Mouse (Mus musculus) brain, embryonic 18.5 days (tissue): Measurements from ENCODE around the gene Eps15.
"Not testable (repeated sequence)": the region's sequence is repeated elsewhere in the genome, so short reads cannot be mapped to it uniquely, and the experiment has no call there.

Experiments used
- DNase-seq: peaks from one replicate; pipeline ENCODE4 v3.0.0-alpha.2; 2012; ENCODE audit warnings: low read depth, low spot score

Gene Eps15

DNA sequence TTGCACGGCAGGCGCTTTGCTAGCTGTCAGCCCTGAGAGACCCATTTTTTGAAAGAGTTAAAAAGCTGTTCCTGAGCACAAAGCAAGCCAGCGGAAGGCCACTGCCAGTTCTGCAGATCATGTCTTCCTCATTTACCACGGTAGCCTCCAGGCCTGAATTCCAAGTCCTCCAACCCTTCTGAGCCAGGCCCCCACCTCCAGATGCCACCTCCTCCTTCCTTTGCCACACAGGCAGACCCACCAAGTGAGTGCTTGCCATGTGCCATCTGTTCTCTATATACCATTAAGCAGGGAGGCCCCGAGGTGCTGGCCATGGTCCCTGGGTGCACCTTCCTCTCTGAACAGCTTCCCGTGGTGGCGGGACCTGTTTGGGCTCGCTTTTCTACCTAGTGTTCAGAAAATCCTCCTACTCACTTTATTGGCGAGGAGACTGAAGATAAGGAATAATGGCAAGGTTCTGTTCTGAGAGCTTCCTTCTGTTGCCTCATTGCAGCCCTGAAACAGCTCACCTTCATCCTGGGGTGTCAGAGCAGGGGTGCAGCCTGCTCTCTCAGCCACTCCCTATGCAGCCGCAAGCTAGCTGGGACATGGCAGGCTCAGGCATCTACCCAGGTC is 120.4 kb downstream of the Eps15 start:
- no peak for DNase-seq

DNA sequence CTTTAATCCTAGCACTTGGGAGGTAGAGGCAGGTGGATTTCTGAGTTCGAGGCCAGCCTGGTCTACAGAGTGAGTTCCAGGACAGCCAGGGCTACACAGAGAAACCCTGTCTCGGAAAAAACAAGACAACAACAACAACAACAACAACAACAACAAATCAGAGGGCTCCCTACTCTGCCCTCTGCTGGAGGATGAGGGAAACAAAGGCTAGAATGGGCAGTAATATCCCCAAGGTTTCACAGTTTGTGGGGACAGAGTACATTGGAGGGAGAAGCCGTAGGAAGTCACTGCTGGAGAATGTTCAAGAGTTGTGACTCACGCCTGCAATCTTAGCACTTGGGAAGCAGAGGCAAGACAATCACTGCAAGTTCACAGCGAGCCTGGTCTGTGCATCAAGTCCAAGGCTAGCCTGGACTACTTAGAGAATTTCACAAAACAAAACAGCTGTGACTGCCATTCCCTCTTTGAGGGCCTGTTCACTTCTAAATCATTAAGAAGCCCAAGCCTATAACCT is 121.2 kb downstream of the Eps15 start:
- no peak for DNase-seq

DNA sequence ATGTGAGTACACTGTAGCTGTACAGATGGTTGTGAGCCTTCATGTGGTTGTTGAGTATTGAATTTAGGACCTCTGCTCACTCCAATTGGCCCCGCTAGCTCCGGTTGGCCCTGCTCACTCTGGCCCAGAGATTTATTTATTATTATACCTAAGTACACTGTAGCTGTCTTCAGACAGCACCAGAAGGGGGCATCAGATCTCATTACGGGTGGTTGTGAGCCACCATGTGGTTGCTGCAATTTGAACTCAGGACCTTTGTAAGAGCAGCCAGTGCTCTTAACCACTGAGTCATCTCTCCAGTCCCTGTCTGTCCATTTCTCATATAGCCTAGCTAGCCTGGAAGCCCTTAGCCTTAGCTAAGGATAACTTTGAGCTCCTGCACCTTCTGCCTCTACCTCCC is 124.8 kb downstream of the Eps15 start:
- not testable (repeated sequence) for DNase-seq

DNA sequence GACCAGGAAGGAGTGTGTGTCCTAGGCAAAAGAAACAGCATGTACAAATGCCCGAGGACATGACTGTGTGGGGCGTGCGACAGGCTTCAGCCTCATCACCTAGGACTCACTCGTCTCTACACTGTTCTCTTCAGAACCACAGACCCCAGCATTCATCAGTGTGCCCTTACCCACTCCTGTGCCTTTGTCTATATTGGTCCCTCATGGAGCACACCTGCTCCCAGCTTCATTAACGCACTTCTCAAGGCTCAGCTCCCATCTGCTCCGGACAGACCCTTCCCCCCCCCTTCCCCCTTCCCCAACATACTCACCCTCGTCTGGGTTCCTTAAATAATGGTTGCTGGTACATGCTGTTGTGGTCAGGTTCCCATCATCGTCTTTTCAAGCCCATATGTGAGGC is 125.3 kb downstream of the Eps15 start:
- DNase-seq = no peak

DNA sequence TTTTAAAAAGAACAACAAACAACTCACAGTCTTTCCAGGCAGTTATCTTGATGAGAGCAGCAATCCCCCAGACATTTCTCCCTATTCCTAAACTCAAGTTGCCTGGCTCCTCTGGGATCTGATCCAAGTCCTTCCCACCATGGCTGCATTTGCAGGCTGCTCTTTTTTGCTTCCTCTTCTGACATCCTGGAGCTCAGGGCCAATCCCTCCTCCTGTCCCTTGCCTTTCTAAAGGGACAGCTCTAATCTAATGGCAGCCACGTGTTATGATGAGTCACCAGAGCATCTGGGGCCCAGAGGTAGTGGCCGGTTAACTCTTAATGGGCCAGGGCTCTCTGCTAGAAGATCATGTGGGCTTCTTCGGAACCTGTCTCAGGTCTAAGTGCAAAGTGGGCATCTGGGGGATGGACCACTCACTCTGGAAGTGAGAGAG is 126.0 kb downstream of the Eps15 start:
- peak; percentile 26 for DNase-seq

- no peak for DNase-seq
Observed at GRCm38 (mm10) chr4:109406486-109407175, 126.6 kb downstream of the Eps15 start, which contains the start of gene Ttc39a. Ttc39a (plus strand) TSS chr4:109406623.

DNA sequence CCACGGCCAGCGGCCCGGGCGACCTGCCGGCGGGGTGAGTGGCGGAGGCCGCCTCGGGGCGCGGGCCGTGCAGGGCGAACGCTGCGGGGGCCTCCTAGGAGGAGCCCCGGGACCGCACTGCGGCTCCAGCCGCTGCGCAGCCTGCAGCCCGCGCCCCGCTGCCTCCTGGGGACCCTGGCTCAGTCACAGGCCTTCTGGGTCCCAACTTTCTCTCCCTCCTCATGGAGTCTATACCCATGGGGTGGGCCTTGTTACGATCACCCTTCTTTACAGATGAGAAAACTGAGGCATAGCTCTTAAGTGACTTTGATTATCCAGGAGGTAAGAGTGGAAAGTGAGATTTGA is 127.1 kb downstream of the Eps15 start:
- DNase-seq = no peak

- DNase-seq = no peak
Observed at GRCm38 (mm10) chr4:109407701-109408485, 127.8 kb downstream of the Eps15 start.

- no peak for DNase-seq
Observed at GRCm38 (mm10) chr4:109410681-109411376, 130.8 kb downstream of the Eps15 start.

DNA sequence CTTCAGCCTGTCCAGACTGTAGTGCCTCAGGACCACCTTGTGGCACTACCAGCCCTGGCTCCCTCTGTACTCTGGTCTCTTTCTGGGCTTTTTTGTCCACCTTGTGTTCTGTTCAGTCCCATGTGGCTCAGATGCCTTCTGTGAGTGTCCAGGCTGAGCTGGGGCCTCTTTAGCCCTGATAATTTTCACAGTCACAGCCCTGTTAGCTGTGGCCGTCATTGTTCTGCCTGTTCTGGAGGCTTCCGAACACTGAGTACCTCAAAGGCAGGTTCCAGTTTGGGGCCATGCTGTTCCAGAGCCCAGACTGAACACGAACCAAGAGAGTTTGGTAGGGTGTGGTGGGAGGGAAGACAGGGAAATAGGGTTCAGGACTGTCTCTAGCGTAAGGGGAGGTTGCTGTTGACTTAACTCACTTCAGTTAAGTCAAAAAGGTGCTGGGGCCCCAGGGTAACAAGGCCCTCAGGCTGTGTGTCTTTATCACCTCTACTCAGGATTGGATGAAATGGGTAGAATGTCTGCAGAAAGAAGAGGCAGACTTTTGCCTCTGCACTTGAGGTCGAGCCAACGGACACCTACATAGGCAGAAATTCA is 131.4 kb downstream of the Eps15 start:
- DNase-seq = no peak

DNA sequence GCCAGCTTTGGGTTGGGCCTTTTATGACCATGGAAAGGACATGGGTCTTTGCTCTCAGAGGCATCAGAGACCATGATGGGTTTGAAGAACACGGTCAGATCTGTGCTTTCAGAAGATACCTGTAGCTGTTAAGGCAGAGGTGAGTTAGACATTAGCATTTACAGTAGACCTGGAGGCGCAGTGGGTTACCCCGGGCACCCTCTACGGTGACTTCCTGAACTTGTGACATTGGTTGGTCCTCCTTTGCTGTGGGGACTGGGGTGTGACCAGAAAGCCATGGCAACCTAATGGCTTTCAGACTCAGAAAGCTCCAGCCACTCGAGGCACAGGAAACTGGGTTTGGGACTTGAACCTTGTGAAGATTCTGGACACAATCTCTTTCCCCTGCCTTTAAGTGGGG is 132.2 kb downstream of the Eps15 start:
- DNase-seq = no peak

DNA sequence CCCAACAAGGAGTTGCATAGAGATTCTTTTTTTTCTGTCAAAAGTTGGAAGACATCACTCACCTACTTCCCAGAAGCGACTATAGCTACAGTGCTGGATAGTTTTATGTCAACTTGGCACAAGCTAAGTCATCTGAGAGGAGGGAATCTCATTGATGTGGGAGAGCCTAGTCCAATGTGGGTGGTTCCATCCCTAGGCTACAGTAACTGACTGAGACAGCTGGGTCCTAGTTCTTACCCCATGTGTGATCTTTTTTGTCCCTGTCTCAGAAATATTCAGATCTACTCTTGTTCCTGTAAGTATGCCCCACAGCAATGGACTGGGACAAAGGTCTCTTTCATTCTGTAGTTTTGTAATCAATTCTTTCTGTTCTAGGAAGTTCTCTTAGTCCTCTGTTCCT is 137.9 kb downstream of the Eps15 start:
- no peak for DNase-seq

DNA sequence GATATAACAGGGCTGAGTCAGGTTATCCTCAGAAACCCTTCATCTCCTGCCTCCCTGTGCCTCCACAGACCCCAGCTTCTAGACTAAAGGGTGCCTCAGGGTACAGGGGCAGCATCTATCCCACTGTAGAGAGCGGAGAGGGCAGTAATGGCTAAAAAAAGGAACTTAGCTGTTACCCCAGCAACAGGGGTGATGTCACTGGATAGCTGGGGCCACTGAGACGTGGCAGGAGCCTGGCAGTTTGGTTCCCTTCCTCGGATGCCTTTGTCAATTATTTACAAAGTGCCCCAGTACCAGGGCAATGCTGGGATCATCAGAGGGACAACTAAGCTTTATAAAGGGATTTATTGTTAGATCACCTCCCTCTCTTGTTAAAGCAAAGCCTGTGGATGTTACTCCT is 138.9 kb downstream of the Eps15 start:
- no peak for DNase-seq

DNA sequence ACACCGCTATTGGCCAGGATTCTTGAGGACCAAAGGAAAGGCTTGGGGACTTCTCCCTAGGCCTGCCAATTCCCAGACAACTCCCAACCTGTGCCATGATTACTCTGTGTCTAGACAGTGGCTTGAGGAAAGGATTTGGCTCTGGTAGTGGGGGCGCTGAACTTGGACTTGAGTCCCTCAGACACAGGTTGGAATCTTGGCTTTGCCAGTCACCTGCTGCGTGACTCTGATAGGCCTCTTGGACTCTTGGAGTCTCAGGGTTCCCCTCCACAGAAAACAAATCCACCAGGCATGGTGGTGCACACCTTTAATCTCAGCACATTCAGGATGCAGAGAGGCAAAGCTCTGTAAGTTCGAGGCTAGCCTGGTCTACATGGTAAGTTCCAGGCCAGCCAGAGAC is 139.5 kb downstream of the Eps15 start:
- no peak for DNase-seq

DNA sequence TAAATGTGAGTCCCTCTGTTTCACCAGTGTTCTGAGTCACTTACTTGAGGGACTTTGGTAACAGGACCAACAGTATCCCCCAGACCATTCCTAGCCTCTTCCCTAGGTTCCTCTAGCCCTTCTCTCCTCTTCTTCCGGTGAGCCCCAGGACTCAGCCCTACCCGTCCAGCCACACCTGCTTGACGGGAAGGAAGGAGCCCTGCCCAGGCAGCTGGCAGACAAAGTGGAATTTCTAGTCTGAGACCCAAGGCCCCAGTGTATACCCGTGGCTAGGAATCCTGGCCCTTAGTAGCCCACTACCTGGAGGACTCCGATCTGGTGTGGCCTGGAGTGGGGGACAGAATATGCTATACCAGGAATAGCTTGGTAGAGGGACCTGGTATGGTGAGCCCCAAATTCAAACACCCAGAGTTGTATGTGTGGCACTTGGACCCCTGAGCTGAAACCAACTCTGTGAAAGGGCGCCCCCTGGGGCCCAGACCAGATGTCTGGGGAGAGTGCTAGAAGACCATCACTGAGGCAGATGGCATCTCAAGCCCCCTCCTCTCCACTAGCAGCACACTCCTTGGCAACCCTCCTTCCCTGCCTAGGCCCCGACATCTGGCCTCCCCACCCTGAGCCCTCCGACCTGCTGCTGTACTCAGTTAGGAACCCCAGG is 140.2 kb downstream of the Eps15 start:
- DNase-seq = no peak

DNA sequence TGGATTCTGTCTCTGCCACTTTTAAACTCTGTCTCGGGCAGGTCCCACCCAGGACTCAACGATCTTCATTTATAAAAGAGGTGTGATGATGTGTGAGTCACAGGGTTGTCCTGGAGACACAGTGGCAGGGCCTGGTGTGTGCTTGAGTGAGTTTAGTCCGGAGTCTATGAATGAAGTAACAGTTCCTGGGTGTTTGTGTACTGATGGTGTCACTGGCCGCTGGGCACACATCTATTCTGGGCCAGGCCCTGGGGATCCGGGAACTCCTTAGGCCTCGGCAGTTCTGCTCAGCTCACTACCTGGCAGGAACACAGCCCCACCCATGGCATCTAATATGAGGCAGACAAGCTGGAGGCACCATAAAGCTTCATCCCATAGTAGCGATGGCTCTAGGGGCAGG is 141.5 kb downstream of the Eps15 start:
- no peak for DNase-seq

DNA sequence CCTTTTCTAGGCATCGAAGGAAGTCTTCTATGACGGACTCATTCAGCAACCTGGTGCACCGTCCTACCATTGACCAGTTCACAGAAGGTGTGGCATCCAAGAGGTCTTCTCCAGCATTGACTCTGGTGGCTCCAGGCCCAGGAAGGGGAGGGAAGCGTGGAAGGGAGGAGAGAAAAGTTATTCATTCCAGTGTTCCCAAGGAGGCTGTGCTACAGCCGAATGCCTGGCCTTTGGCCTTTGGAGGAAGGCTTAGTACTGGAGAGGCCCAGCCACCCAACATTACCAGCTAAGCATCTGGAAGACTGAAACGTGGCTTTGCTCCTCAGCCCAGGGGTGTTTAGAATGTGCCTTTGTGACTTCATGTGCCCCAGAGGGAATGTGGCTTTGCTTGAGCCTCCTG is 142.4 kb downstream of the Eps15 start:
- DNase-seq = no peak

- DNase-seq = no peak
Observed at GRCm38 (mm10) chr4:109423438-109423837, 143.4 kb downstream of the Eps15 start.

- no peak for DNase-seq
Observed at GRCm38 (mm10) chr4:109427058-109427457, 147.0 kb downstream of the Eps15 start.

GRCm38 (mm10) chr4:109430250-109430649 is 150.2 kb downstream of the Eps15 start:
- DNase-seq = no peak

DNA sequence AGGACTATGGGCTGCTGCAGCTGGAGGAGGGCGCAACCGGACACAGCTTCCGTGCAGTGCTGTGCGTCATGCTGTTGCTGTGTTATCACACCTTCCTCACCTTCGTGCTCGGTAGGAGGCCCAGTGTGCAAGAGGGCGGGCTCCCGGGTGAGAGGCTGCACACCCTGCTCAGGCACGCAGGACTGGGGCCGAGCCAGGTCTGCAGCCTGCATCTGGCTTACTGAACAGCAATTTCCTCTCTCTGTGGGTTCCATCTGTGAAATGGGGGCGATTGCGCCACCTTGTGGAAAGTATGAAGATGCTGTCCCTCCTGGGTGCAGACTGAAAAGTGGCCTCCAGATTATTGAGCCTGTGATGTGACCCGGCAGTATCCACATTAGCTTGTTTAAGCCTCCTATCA is 150.8 kb downstream of the Eps15 start:
- DNase-seq = no peak
